Mouse (Mus musculus): ENCODE results near the gene Mctp2.
"Not testable (repeated sequence)": the region's sequence is repeated elsewhere in the genome, so short reads cannot be mapped to it uniquely, and the experiment has no call there.

The Mctp2 gene

GRCm38 (mm10) chr7:72275513-72275912 is 30.9 kb downstream of the Mctp2 start:
- no peak for DNase-seq (ENCODE audit: extremely low spot score, low read depth, low spot score)

GRCm38 (mm10) chr7:72271546-72271945 is 34.9 kb downstream of the Mctp2 start:
- no peak for DNase-seq (ENCODE audit: extremely low spot score, low read depth, low spot score)

GRCm38 (mm10) chr7:72269994-72270393 is 36.4 kb downstream of the Mctp2 start:
- DNase-seq (ENCODE audit: extremely low spot score, low read depth, low spot score), result no peak

- no peak for DNase-seq (ENCODE audit: extremely low spot score, low read depth, low spot score)
Measured at GRCm38 (mm10) chr7:72260766-72261655, 45.4 kb downstream of the Mctp2 start.

- no peak for DNase-seq (ENCODE audit: extremely low spot score, low read depth, low spot score)
Measured at GRCm38 (mm10) chr7:72259045-72259444, 47.4 kb downstream of the Mctp2 start.

GRCm38 (mm10) chr7:72250326-72250725 is 56.1 kb downstream of the Mctp2 start:
- not testable (repeated sequence) for DNase-seq (ENCODE audit: extremely low spot score, low read depth, low spot score)

DNA sequence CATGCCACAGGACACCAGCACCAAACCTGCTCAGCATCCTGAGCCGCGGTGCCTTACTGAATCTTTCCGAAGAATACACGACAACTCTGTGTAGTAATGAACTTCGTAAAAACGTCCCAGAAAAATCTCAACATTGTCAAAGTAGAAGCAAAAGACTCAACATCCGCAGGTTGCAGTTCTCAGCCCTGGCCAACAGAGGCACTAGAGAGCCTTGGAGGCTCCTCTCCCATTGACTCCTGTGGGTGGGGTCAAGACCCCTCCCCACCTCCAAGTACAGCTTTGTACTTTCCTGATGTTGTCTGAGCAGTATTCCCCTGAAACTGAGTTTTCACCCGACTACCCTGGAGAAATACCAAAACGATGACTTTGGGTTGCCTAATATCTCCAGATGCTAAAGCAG is 65.1 kb downstream of the Mctp2 start:
- no peak for DNase-seq (ENCODE audit: extremely low spot score, low read depth, low spot score)

DNA sequence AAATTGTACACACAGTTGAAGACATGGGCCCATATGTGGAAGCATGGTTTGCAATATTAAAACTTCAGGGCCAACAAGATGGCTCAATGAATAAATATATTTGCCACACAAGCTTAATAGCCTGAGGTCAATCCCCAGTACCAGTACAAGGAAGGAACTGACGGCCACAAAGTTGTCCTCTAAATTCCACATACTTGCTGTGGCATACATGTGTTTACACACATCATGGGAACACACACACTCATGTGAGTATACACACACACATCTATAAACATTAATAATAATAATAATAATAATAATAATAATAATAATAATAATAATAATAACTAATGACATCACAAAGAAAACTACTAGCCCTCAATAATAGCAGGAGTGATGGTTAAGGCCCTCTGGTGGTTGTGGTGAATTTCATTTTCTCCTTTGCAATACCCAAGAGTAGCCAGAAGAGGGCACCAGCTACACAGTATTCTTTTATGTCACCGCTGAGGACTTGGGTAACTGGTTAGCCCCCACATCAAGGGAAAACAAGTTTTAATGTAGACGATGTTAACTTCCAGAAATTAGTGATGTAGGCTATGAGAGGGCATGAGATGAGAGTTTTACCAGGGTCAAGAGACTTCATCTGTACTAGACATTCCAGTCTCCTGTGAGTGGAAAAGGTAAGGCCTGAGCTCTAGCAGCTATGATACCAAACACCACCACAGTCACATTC is 66.5 kb downstream of the Mctp2 start:
- DNase-seq (ENCODE audit: extremely low spot score, low read depth, low spot score), result no peak

GRCm38 (mm10) chr7:72238575-72238974 is 67.8 kb downstream of the Mctp2 start:
- peak; percentile 75 for DNase-seq (ENCODE audit: extremely low spot score, low read depth, low spot score)

- no peak for DNase-seq (ENCODE audit: extremely low spot score, low read depth, low spot score)
Measured at GRCm38 (mm10) chr7:72234433-72234998, 71.9 kb downstream of the Mctp2 start.

GRCm38 (mm10) chr7:72231182-72231877 is 75.1 kb downstream of the Mctp2 start:
- DNase-seq (ENCODE audit: extremely low spot score, low read depth, low spot score), result no peak

DNA sequence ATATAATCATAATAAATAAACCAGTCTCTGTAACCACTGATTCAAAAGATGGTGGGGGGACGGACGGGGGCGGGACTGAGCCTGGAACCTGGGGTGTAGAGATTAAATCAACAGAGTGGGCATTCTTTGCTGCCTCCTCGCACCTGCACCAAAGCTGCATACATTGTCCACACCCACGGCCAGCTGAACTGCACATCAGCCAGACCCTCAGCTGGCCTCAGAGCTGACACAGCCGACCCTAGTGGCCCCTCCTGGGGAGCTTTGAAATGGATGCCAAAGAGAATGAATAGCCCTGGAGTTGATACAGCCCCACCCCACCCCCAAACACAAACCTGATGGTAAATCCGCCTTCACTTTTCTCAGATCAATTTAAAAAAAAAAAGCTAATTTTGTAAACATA is 76.5 kb downstream of the Mctp2 start:
- DNase-seq (ENCODE audit: extremely low spot score, low read depth, low spot score), result no peak

DNA sequence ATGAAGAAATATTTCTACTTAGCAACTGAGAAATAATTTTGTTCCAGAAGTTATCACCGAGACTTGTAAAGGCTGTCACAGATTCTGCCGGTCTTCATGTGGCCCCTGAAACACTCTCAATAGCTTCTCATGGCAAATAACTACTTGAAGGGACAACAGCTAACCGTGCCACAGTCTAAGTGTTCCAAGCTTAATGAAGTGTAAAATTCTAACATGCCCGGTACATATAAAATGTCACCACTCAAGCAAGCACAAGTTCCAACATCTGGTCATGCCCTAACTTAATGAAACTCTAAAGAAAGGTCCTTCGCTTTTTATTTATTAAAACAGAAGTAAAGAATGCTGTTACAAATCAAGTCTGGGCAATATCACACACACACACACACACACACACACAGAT is 82.8 kb downstream of the Mctp2 start:
- no peak for DNase-seq (ENCODE audit: extremely low spot score, low read depth, low spot score)

GRCm38 (mm10) chr7:72222532-72222931 is 83.9 kb downstream of the Mctp2 start:
- DNase-seq (ENCODE audit: extremely low spot score, low read depth, low spot score), result no peak

DNA sequence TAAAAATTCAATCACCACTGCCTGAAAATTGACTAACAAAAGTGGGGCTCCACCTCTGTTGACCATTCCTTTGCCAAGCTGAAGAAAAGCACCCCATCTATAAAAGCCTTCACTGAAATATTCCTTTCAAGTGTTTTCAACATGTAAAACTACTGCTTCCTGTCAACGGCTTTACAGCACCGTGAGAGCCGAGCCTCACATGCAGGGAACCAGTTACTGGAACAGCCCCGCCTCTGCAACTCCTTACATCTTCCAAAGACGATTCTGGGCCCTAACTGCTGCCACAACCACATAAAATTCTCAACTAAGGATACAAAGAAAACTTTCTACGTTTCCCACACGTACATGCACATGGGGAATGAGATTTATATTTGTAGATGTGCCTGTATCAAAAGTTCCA is 88.4 kb downstream of the Mctp2 start:
- DNase-seq (ENCODE audit: extremely low spot score, low read depth, low spot score), result no peak

DNA sequence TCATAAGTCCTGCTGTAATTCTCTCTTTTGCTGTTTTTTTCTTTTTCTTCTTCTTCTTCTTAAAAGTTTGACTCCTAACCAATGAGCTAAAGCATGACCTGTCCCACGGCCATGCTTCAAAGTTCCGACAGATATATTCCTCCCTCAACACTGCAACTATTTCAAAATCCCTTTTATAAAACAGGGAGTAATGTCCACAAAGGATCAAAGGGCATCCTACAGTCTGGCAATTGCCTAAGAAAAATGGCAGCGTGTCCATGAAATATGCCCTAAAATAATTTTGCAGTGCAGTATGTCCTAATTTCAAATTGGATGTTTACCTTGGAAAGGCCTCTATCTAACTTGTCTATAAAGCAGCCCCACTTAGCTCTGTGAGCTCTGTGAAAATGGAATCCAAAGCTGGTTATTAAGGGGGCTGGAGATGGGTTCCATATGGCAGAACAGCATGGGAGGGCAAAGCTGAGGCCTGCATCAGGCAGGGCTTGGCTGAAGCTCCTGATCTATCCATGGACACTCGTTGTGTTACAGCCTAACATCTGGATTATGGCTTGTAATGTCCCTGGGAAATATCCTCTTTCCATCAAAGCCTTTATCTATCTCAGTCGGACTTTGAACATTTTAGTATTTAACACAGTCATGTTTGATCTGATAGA is 90.7 kb downstream of the Mctp2 start:
- DNase-seq (ENCODE audit: extremely low spot score, low read depth, low spot score), result no peak

DNA sequence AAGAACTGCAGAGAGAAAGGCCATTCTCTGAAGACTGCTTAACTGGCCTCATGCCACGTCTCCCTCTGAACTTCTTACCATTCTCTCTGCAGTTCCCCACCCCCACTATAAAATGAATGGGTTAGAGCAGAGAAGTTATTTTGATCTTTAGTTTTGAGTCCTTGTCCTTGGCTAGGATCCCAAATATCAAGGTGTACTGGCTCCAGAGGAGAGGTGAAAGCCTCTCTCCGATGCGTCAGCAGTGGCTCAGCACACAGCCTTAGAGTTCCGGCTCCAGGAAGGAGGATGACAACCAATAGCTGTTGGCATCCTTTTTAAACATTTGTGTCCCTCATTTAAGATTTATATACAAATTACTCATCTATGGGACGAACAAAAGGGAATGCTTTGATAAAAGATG is 96.2 kb downstream of the Mctp2 start:
- DNase-seq (ENCODE audit: extremely low spot score, low read depth, low spot score), result no peak

DNA sequence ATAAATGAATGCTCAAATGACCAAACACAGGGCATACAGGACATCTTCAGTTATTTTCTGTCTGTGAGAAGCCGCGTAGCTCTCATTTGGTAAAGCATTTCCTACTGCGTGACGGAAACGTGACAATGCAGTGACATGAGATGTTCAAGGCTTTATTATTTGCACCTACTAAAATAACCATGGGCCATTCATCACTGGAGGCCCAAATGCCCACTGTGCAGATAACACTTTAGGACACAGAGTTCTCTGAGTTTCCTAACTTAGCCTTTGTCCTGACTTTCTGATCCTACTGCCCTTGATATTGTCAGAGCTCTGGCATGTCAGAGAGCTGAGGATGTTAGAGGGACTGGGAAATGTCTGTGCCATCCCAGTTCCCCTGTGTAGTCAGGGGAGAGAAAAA is 97.1 kb downstream of the Mctp2 start:
- no peak for DNase-seq (ENCODE audit: extremely low spot score, low read depth, low spot score)

- DNase-seq (ENCODE audit: extremely low spot score, low read depth, low spot score), result no peak
Measured at GRCm38 (mm10) chr7:72206841-72207240, 99.6 kb downstream of the Mctp2 start.

GRCm38 (mm10) chr7:72195709-72196108 is 110.7 kb downstream of the Mctp2 start:
- DNase-seq (ENCODE audit: extremely low spot score, low read depth, low spot score), result no peak

DNA sequence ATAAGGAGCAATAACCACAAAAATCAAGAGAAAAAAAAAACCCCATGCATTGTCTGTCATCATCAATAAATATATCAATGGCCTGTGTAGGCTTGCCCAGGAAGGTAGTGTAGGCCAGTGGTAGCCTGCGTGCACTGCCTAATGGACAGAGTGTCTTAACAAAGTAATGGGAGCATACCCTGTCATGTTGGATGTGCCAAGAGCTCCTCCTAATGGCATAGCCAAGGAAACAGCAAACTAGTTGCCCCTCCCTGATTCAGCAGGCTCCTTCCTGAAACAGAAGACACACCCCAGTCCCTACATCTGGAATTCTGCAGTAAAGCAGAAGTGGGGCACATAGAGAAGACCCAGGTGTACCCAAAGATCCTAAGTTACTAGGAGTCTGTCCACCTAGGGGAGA is 113.1 kb downstream of the Mctp2 start:
- DNase-seq (ENCODE audit: extremely low spot score, low read depth, low spot score), result no peak
